Mouse (Mus musculus) midbrain, postnatal 0 days (tissue): ENCODE measurements around the gene Strip1. TPM values are rescaled to one million over a fixed set of nuclear protein-coding genes. Genes with fewer than 3 reads are reported as not detected.
A peak's percentile ranks its signal among the peaks of the same experiment; 100 is the strongest.

ENCODE experiments used
- ATAC-seq: fragments of 200-750 bp; cut with Nextera tagmentation; 2 replicates; pipeline ENCODE4 v1.8.0; 2017; ENCODE audit warnings: moderate number of reproducible peaks, mild to moderate bottlenecking, moderate TSS enrichment, moderate library complexity; ENCODE audit not compliant: low FRiP score
- DNase-seq: peaks from one replicate; pipeline ENCODE4 v3.0.0-alpha.2; 2015; ENCODE audit warnings: low spot score
- H3K27ac ChIP-seq: fragments of 300-500 bp; sonication (generic); 2 replicates; pipeline ENCODE4 v1.5.1; 2014; ENCODE audit warnings: low read depth, mild to moderate bottlenecking, low read length, mixed read lengths
- H3K27me3 ChIP-seq: fragments of 300-500 bp; sonication (generic); 2 replicates; pipeline ENCODE4 v1.6.1; 2014; ENCODE audit warnings: low read length, control low read depth, mixed read lengths; ENCODE audit not compliant: insufficient read depth
- H3K36me3 ChIP-seq: fragments of 300-500 bp; sonication (generic); 2 replicates; pipeline ENCODE4 v1.6.1; 2014; ENCODE audit warnings: low read length, control low read depth, mixed read lengths; ENCODE audit not compliant: insufficient read depth
- H3K4me1 ChIP-seq: fragments of 300-500 bp; sonication (generic); 2 replicates; pipeline ENCODE4 v1.6.1; 2014; ENCODE audit warnings: mild to moderate bottlenecking, control low read depth, antibody characterized with exemption, low read length, mixed read lengths; ENCODE audit not compliant: insufficient read depth
- H3K4me2 ChIP-seq: fragments of 300-500 bp; sonication (generic); 2 replicates; pipeline ENCODE4 v1.6.1; 2014; ENCODE audit warnings: low read depth, mild to moderate bottlenecking, low read length, mixed read lengths; ENCODE audit not compliant: poor library complexity, severe bottlenecking
- H3K4me3 ChIP-seq: fragments of 300-500 bp; sonication (generic); 2 replicates; pipeline ENCODE4 v1.5.1; 2014; ENCODE audit warnings: low read depth, mild to moderate bottlenecking, low read length, moderate library complexity
- H3K9ac ChIP-seq: fragments of 300-500 bp; sonication (generic); replicated peaks from 2 replicates; pipeline ENCODE4 v1.6.1; 2014; ENCODE audit warnings: mild to moderate bottlenecking, low read length, moderate library complexity, mixed read lengths; ENCODE audit not compliant: poor library complexity, severe bottlenecking
- H3K9me3 ChIP-seq: fragments of 300-500 bp; sonication (generic); 2 replicates; pipeline ENCODE4 v1.6.1; 2016; ENCODE audit warnings: low read length, control low read depth
- CTCF ChIP-seq: IDR thresholded peaks from 2 replicates; pipeline ENCODE4 v1.5.1; 2016; ENCODE audit warnings: antibody characterized with exemption, mild to moderate bottlenecking
- WGBS: fragments of 180-500 bp; shearing (Covaris S2); extraction: QIAGEN DNeasy Blood & Tissue Kit; methylation state at CpG from one replicate; pipeline ENCODE4 v1.1.7; 2014; 5-methylcytosine and 5-hydroxymethylcytosine counted together
- polyA plus RNA-seq: library from polyadenylated mRNA; unstranded; fragments of >200 nt; fragmentation: Nextera tagmentation; extraction: Ambion mirVana; gene quantifications from 2 replicates; pipeline ENCODE4 v1.2.1, GENCODE M21; 2015
- total RNA-seq: library from RNA; depleted of rRNA; stranded (reverse); fragments of >200 nt; gene quantifications from 2 replicates; pipeline ENCODE4 v1.2.3, GENCODE M21; 2014

Gene Strip1
- total and polyA plus RNA-seq, 2 experiments from 2014 or later = 120 to 131 TPM

DNA sequence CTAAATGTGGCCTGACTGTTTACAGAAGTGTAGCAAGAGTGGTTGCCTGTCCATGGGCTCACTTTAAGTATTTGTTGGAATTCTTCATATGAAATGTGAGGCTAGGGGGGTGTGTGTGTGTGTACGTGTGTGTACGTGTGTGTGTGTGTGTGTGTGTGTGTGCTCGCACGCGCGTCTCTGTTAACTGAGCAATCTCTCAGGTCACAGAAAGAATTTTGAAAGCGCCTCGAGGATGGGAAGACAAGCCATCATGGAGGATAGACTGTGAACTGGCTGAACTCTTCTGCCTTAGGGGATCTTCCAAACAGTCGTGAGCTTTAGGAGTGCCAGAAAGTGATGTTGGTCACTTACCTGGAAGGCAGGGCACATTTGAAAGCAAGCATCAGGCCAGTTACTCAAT, 2.4 kb upstream of the Strip1 start:
- Histone ChIP-seq H3K27ac (no peak overlapping the region), H3K9ac (no peak overlapping the region), H3K4me2 (no peak overlapping the region), H3K4me1 (peaks cover 7% of the 10 kb centered on the region), H3K36me3 (0 out of 2 replicates have a peak, but pooled peaks cover under 1% of the 10 kb centered on the region), H3K4me3 (no peak overlapping the region), H3K27me3 (no peaks in the 10 kb centered on the region), H3K9me3 (no peaks in the 10 kb centered on the region)
- ATAC-seq = no peak
- no peak for TF ChIP-seq CTCF
- WGBS = 95% methylated on average over 9 of the region's 9 CpGs
- DNase-seq = no peak

DNA sequence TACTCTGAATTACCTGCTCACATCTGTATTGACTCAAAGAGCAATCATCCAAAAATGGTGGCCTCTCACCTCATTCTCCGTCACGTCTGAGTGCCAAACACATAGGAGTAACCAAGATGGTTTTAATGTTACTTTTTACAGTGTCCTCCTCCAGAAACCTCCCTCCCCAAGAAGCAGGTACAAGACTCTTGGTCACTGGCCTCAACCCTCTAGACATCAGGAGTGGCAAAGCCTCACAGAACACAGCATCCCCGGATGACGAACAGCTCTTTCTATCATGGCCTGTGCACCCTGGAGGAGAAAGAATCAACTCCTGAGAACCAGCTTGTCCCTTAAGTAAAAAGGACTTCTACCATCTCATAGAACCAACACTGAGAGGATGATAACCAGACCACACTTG, 1.3 kb upstream of the Strip1 start:
- H3K9me3 ChIP-seq = no peaks in the 10 kb centered on the region
- 94% methylated on average over 4 of the region's 4 CpGs for WGBS
- DNase-seq = no peak
- no peak overlapping the region for H3K4me3 ChIP-seq
- H3K27ac ChIP-seq = no peak overlapping the region
- TF ChIP-seq CTCF = no peak
- H3K4me2 ChIP-seq = no peak overlapping the region
- H3K4me1 ChIP-seq = peaks cover 7% of the 10 kb centered on the region
- ATAC-seq = no peak
- no peaks in the 10 kb centered on the region for H3K27me3 ChIP-seq
- H3K36me3 ChIP-seq = peaks cover 6% of the 10 kb centered on the region; the same call in 1 of the 2 replicates
- no peak overlapping the region for H3K9ac ChIP-seq

DNA sequence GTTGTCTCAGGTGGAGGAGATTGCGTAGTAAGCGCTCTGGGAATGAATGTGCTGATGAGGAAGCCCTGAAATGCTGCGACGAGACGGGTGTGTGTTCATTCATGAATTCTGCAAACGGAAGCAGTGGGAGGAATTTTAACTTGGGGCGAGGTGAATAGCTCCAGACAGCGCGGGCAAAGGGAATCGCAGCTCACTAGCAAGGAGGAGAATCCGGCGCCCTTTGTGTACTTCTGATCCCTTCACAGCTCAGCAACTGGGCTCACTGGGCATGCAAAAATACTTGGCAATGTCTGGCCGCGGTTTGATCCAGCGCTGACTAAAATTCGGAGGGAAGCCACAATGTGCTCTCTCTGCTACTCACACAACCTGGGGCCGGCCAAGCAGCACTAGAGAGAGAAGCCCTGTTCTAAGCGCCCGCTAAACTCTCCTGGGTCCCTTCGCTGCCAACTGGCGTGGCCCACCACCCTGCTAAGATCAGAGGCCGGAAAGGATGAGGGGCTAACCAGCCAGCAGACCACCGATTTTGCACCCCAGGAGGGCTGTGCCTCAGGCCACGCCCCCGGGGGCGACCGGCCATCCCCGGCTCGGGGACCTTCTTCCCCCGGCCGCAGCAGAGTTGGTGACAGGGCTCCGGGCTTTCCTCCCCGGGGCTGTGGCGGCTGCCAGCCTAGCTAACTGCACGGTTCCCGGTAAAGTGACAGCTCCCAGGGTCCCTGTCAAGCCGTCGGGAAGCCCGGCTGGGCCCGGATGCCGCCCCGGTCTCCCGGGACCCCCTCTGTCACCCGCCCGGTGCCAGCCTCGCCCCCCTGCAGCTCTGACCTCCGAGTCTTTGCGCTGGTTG, 592 bp downstream of the Strip1 start, which contains the start of gene Gm10961:
TSS of gene Gm10961 (plus strand) at position 641 of the 841 bp plus-strand sequence.
- Histone ChIP-seq H3K27me3 (no peaks in the 10 kb centered on the region), H3K4me2 (peak within 1 kb of the TSS; percentile 73), H3K9ac (peak within 1 kb of the TSS; percentile 91), H3K9me3 (no peaks in the 10 kb centered on the region), H3K27ac (peak within 1 kb of the TSS; percentile 98), H3K36me3 (peaks cover 25% of the 10 kb centered on the region), H3K4me1 (peaks cover 7% of the 10 kb centered on the region), H3K4me3 (peak within 1 kb of the TSS; percentile 86)
- ATAC-seq = peak; percentile 79
- under 1% methylated on average over 46 of the region's 48 CpGs for WGBS
- no peak for TF ChIP-seq CTCF
- DNase-seq = peak; percentile 60

DNA sequence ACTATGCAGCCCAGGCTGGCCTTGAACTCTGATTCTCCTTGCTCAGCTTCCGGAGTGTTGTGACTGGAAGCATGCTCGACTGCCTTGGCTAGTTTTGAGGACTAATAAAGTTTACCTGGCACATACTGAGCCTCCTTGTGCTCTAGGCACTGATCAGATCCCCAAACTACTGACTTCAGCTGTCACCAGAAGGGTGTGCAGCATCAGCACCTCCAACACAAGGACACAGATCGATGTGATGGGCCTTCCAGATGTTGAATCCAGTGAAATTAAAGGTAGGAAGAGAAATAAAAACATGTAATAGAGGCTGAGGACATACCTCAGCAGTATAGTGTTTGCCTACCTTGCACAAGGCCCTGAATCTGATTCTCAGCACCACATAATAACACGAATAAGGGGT, 2.1 kb downstream of the Strip1 start:
- no peak overlapping the region for H3K27ac ChIP-seq
- TF ChIP-seq CTCF = no peak
- peaks cover 7% of the 10 kb centered on the region for H3K4me1 ChIP-seq
- ATAC-seq = no peak
- no peak overlapping the region for H3K9ac ChIP-seq
- H3K9me3 ChIP-seq = no peaks in the 10 kb centered on the region
- 95% methylated on average over 4 of the region's 4 CpGs for WGBS
- no peaks in the 10 kb centered on the region for H3K27me3 ChIP-seq
- H3K4me3 ChIP-seq = no peak overlapping the region
- DNase-seq = no peak
- H3K4me2 ChIP-seq = no peak overlapping the region
- H3K36me3 ChIP-seq = peaks cover 40% of the 10 kb centered on the region

DNA sequence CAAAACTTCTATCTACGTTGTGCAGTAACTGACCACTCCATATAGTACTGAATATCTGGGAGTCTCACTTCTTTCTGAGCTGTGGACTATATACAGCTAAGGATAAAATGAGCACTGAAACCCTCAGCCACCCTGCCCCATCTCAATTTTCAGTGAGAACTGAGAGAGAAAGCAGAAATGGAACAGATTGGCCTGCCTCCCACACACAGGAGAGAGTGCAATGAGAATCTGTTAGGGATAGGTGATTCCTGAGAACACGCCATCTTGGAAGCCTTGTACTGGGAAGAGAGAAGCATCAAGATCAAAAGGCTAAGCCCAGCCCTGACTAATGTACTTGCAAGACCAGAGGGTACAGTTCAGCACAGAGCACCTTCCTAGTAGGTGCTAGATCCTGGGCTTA, 2.9 kb downstream of the Strip1 start:
- 92% methylated on average over 2 of the region's 2 CpGs for WGBS
- no peak for TF ChIP-seq CTCF
- ATAC-seq (no peak), DNase-seq (no peak)
- Histone ChIP-seq H3K27me3 (no peaks in the 10 kb centered on the region), H3K27ac (no peak overlapping the region), H3K4me2 (no peak overlapping the region), H3K4me3 (no peak overlapping the region), H3K4me1 (peaks cover 7% of the 10 kb centered on the region), H3K9me3 (no peaks in the 10 kb centered on the region), H3K36me3 (peaks cover 48% of the 10 kb centered on the region), H3K9ac (no peak overlapping the region)

DNA sequence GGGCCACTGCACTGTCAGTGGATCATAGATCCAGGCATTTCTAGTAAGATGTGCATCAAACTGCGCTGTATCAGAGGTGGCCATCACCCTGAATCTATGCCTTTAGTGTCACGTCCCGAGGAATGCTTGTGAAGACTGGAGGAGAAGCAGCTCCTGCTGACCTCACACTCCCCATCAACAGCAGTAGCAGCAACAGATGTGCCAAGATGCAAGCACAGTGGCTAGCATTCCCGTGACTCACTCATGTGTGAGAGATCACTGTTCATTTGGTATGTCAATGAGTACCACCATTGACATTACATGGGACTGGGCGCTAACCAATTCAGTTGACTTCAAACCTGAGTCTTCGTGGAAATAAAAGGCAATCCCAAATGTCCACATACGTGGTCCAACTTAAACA, 3.9 kb downstream of the Strip1 start:
- no peak overlapping the region for H3K4me3 ChIP-seq

More for the DNA sequence above, 3.9 kb downstream of the Strip1 start:
- TF ChIP-seq CTCF = no peak
- peaks cover 57% of the 10 kb centered on the region for H3K36me3 ChIP-seq
- H3K27ac ChIP-seq = no peak overlapping the region
- H3K9ac ChIP-seq = no peak overlapping the region
- 88% methylated on average over 7 of the region's 7 CpGs for WGBS
- ATAC-seq = no peak
- peaks cover 7% of the 10 kb centered on the region for H3K4me1 ChIP-seq
- H3K9me3 ChIP-seq = no peaks in the 10 kb centered on the region
- no peaks in the 10 kb centered on the region for H3K27me3 ChIP-seq
- DNase-seq = no peak
- H3K4me2 ChIP-seq = no peak overlapping the region
